Mouse (Mus musculus) CH12F3 (cell line): ENCODE measurements around the gene Clrn2.

ENCODE experiments used
- in situ Hi-C: fragments of 300-500 bp; cut with MboI; formaldehyde crosslinking; loops from 2 replicates; pipeline ENCODE4 v1.14.3; 2020; ENCODE audit warnings: low sequenced_read_pairs

Clrn2 gene

GRCm38 (mm10) chr5:45453451-45453850, at the start of gene Clrn2:
TSS of gene Clrn2 (plus strand) at chr5:45453751.
- in situ Hi-C loops, result no loop called here

- in situ Hi-C loops, result loop anchor here (10.0 kb wide), 1 partner anchor 1101 kb away; no protein-coding TSS in a partner anchor
These were observed 47.4 kb upstream of the Clrn2 start for GRCm38 (mm10) chr5:45406129-45406528.

- in situ Hi-C loops, result no loop called here
These were observed 37.1 kb upstream of the Clrn2 start for GRCm38 (mm10) chr5:45416478-45416877.

- in situ Hi-C loops, result no loop called here
These were observed 35.6 kb upstream of the Clrn2 start for GRCm38 (mm10) chr5:45417859-45418443.

GRCm38 (mm10) chr5:45419841-45420638, 33.5 kb upstream of the Clrn2 start:
- in situ Hi-C loops, result no loop called here

GRCm38 (mm10) chr5:45421881-45422844, 31.4 kb upstream of the Clrn2 start:
- in situ Hi-C loops, result no loop called here

GRCm38 (mm10) chr5:45424021-45424886, 29.3 kb upstream of the Clrn2 start:
- in situ Hi-C loops, result no loop called here

GRCm38 (mm10) chr5:45425771-45426170, 27.8 kb upstream of the Clrn2 start:
- in situ Hi-C loops, result loop anchor here (5.0 kb wide), 1 partner anchor 1133 kb away; no protein-coding TSS in a partner anchor

- in situ Hi-C loops, result loop anchor here (5.0 kb wide), 1 partner anchor 1134 kb away; no protein-coding TSS in a partner anchor
These were observed 27.0 kb upstream of the Clrn2 start for GRCm38 (mm10) chr5:45426416-45427034.

- in situ Hi-C loops, result loop anchor here (5.0 kb wide), 1 partner anchor 1136 kb away; no protein-coding TSS in a partner anchor
These were observed 25.7 kb upstream of the Clrn2 start for GRCm38 (mm10) chr5:45427891-45428290.

GRCm38 (mm10) chr5:45435967-45436950, 17.3 kb upstream of the Clrn2 start:
- in situ Hi-C loops, result no loop called here

- in situ Hi-C loops, result no loop called here
These were observed 15.7 kb upstream of the Clrn2 start for GRCm38 (mm10) chr5:45437826-45438225.

- in situ Hi-C loops, result no loop called here
These were observed 15.2 kb upstream of the Clrn2 start for GRCm38 (mm10) chr5:45438301-45438700.

- in situ Hi-C loops, result no loop called here
These were observed 12.4 kb upstream of the Clrn2 start for GRCm38 (mm10) chr5:45441124-45441523.

- in situ Hi-C loops, result no loop called here
These were observed 11.8 kb upstream of the Clrn2 start for GRCm38 (mm10) chr5:45441745-45442144.

- in situ Hi-C loops, result no loop called here
These were observed 9.3 kb upstream of the Clrn2 start for GRCm38 (mm10) chr5:45444130-45444832.

GRCm38 (mm10) chr5:45448676-45449075, 4.9 kb upstream of the Clrn2 start:
- in situ Hi-C loops, result no loop called here

GRCm38 (mm10) chr5:45449206-45449605, 4.3 kb upstream of the Clrn2 start:
- in situ Hi-C loops, result no loop called here
